Mouse (Mus musculus): ENCODE data around the gene Pds5b.

GRCm38 (mm10) chr5:150629272-150629671, 44.3 kb upstream of the Pds5b start:
- no peak for TF ChIP-seq CTCF (IDR thresholded peaks at IDR 0.05; ENCODE audit: borderline replicate concordance, extremely low read depth, insufficient read depth, insufficient read length)
- TF ChIP-seq POLR2A (IDR thresholded peaks at IDR 0.05; ENCODE audit: borderline replicate concordance, extremely low read depth, insufficient read depth, insufficient read length, poor library complexity, severe bottlenecking) = no peak

Data from brain, embryonic 14.5 days (tissue).